17 mouse cellular contexts compared by ENCODE assay signal in genomic region chr16:64908747-64909146, GRCm38 (mm10).
"Had no signal": no experiment of that assay in that cellular context is flagged by ENCODE, and none has a peak within 500 bp of the region (broad histone marks: within the 10 kb centered on the region; RNA-seq: fewer than 3 reads in every experiment).

No protein-coding gene starts in this region.

- H3K9me3 ChIP-seq: lung, embryonic 15.5 days; midbrain, embryonic 13.5 days; midbrain, embryonic 15.5 days; neural tube, embryonic 12.5 days; stomach, embryonic 15.5 days had no signal

- H3K4me2 ChIP-seq: lung, embryonic 15.5 days; midbrain, embryonic 11.5 days; midbrain, embryonic 13.5 days; midbrain, embryonic 15.5 days; neural tube, embryonic 12.5 days; stomach, embryonic 15.5 days had no signal

- H3K27me3 ChIP-seq: lung, embryonic 15.5 days; megakaryocyte, embryonic 14.5 days; midbrain, embryonic 13.5 days; midbrain, embryonic 15.5 days; neural tube, embryonic 12.5 days; stomach, embryonic 15.5 days had no signal

- H3K4me3 ChIP-seq: lung, embryonic 15.5 days; megakaryocyte, embryonic 14.5 days; midbrain, embryonic 13.5 days; midbrain, embryonic 15.5 days; neural tube, embryonic 12.5 days; stomach, embryonic 15.5 days had no signal

- DNase-seq: lung, adult 2 months; lung, postnatal 14 days; lung, postnatal 36 days; right cerebral cortex, postnatal 14 days; thymus, adult 2 months; thymus, postnatal 25 days; thymus, postnatal 4 days had no signal

- H3K9ac ChIP-seq: lung, embryonic 15.5 days; midbrain, embryonic 13.5 days; midbrain, embryonic 15.5 days; neural tube, embryonic 12.5 days; stomach, embryonic 15.5 days had no signal

- H3K27ac ChIP-seq: lung, embryonic 15.5 days; macrophage; midbrain, embryonic 13.5 days; midbrain, embryonic 15.5 days; neural tube, embryonic 12.5 days; stomach, embryonic 15.5 days; stomach, postnatal 0 days had no signal

- H3K36me3 ChIP-seq: lung, embryonic 15.5 days; midbrain, embryonic 13.5 days; midbrain, embryonic 15.5 days; neural tube, embryonic 12.5 days; stomach, embryonic 15.5 days had no signal

- ATAC-seq: lung, postnatal 0 days; midbrain, embryonic 13.5 days; midbrain, embryonic 15.5 days had no signal

- H3K4me1 ChIP-seq: lung, embryonic 15.5 days; midbrain, embryonic 13.5 days; midbrain, embryonic 15.5 days; neural tube, embryonic 12.5 days; stomach, embryonic 15.5 days had no signal
